Mouse (Mus musculus): ENCODE data around the gene Anapc5.

Anapc5 gene

GRCm38 (mm10) chr5:122820777-122821523, at the start of gene Anapc5:
Anapc5 (minus strand) TSS chr5:122821339.
- peak; percentile 92 for DNase-seq (ENCODE audit: low spot score)

DNA sequence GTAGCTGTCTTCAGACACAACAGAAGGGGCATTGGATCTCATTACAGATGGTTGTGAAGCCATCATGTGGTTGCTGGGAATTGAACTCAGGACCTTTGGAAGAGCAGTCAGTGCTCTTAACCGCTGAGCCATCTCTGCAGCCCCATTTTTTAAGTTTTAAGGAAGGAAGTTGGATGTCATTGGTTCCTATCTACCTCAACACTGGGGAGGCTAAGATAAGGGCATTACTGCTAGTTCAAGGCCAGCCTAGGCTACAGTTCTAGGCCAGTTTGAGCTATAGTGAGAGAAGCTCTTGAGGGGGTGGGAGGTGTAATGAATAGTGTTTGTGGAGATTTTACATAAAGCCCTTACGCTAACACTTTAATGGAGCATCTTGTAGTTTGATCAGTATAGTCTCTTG, 41.9 kb upstream of the Anapc5 start:
- no peak for DNase-seq (ENCODE audit: low spot score)

GRCm38 (mm10) chr5:122855858-122856257, 34.7 kb upstream of the Anapc5 start:
- DNase-seq (ENCODE audit: low spot score): no peak

DNA sequence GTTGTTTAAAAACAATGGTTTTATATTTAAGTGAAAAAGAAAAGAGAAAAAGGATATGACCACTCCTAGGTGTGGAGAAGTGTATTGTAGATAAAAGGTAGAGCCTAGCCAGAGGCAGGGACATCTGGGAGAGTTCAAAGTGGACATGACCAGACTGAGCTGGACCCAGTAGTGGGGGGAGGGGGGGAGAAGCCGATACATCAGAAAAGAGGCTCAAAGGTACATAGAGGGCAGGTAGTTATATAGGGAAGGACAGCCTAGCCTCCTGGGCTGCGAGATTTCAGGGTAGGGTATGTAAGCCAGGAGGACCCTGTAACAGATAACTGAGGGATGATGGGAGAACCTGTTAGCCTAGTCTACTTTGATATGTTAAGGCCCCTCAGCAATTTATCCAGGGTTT, 31.5 kb upstream of the Anapc5 start:
- DNase-seq (ENCODE audit: low spot score): no peak

- DNase-seq (ENCODE audit: low spot score): peak; percentile 55
Measured at GRCm38 (mm10) chr5:122850319-122851002, 29.3 kb upstream of the Anapc5 start.

DNA sequence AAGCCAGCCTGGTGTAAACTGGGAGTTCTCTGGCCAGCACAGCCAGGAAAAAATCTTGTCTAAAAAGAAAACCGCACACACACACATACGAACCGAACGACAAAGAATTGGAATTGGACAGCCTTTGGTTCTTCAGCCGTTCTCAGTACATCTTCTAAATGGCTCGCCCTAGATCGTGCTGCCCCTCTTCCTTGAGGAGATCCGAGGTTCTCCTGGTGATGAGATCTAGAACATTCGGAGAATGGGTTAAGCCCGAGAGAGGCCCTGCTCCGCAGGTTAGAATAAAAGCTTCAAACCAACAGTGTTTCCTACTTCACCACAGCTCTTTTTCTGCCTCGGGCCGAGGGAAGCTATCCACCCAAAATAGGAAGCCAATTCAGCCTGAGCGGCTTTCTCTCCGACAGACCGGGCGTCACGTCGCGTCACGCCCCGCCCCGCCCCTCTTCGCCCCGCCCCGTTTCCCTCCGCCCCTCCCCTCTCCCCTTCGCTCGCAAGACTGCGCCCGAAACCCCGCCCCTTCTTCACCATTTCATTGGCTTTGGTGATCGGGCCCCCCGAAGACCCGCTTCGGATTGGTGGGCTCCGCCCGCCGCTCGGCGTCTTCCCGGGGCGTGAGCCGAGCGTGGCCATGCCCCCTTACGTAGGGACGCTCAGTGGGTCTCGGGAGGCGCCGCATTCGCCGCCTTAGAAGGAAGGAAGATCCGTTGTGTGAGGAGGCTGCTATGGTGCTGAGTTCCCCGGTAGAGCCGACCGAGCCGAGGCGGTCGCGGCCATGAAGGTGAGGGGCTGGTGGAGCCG, 28.6 kb upstream of the Anapc5 start, which contains the start of gene Rnf34:
Rnf34 (plus strand) TSS at position 528 of the 798 bp plus-strand sequence.
- peak; percentile 98 for DNase-seq (ENCODE audit: low spot score)

- no peak for DNase-seq (ENCODE audit: low spot score)
Measured at GRCm38 (mm10) chr5:122843799-122844198, 22.7 kb upstream of the Anapc5 start.

DNA sequence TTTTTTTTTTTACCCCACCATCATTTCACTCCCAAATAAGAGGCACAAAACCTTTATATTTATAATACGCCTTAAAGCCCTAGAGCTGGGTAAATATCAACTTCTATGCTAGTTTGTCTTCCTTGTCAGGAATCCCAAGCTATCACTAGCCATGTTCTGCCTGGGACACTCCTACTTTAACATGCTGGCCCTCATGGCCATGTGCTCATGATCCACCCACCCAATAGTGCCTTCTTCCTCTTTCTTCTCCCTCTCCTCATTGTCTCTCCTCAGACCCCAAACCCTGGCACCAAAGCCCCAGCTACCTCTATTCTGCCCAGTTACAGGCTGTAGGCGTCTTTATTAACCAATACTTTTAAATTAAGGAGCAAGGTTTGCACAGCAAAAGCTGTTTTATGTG, 20.0 kb upstream of the Anapc5 start:
- DNase-seq (ENCODE audit: low spot score): no peak

DNA sequence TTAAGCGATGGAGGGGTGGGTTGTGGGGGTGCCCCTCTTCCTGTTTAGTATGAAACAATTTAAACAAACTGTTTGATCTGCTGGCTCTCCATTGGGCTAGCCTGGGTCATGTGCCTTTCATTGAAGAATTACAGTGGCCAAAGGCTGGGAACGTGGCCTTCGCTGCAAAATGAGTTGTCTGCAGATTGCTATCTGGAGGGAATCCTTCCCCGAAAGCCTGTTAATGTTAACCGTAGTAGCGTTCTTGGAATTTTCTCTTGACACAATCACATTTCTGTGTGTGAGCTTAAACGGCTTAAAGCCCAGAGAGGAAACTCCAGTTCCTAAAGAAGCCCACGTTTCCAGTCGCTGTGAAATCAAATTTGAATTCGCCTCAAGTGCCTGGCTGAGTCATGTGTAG, 11.9 kb upstream of the Anapc5 start:
- no peak for DNase-seq (ENCODE audit: low spot score)

GRCm38 (mm10) chr5:122832536-122832935, 11.4 kb upstream of the Anapc5 start:
- DNase-seq (ENCODE audit: low spot score): no peak

DNA sequence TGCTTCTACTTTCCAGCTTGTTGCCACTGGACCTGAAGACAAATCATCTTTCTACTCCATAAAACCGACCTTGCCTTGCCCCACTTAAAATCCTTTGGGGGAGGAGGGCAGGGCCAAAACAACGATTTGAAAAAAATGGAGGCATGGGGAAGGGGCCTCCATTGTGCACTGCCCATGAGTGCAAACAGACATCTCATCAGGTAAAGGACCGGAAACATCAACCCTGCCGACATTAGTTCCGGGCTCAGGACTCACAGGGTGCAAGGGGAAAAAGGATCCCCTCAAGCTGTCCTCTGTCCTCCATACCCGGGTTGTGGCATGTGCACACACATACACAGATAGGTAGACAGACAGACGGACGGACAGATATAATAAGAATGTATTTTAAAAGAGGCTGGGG, 4.0 kb upstream of the Anapc5 start:
- DNase-seq (ENCODE audit: low spot score): no peak

GRCm38 (mm10) chr5:122824450-122824849, 3.3 kb upstream of the Anapc5 start:
- no peak for DNase-seq (ENCODE audit: low spot score)

- DNase-seq (ENCODE audit: low spot score): no peak
Measured at GRCm38 (mm10) chr5:122823976-122824375, 2.8 kb upstream of the Anapc5 start.

DNA sequence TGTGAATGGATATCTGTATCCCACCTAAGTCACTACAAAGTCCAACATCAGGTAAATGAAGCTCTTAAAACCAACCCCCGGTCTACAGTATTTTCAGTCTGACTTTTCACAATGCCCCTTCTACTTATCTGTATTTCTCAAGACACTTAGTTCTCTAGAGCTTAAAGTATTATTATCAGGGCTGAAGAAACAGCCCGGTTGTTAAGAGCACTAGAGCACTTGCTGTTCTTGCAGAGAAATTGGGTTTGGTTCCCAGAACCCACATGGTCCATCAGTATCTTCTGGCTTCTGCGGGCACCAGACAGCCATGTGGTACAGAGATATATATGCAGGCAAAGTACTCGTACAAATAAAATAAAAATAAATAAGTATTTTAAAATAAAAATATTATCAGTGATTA, 1.3 kb upstream of the Anapc5 start:
- no peak for DNase-seq (ENCODE audit: low spot score)

GRCm38 (mm10) chr5:122821524-122821885, 366 bp upstream of the Anapc5 start:
- no peak for DNase-seq (ENCODE audit: low spot score)

DNA sequence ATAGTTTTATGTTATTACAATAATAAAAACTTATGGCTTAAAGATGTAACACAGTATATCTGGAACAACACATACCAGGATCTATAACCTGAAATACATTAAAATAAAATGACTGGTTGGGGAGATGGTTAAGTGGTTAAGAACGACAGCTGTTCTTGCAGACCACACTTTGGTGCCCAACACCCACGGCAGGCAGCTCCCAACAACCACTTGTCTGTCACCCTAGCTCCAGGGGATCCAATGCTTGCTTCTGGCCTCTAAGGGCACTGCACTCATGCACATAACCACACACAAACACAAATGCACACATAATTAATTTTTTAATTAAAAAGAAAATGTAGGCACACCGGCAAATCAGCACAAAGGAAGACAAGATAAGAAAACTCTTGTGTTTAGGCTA, 8.4 kb downstream of the Anapc5 start:
- DNase-seq (ENCODE audit: low spot score): no peak

GRCm38 (mm10) chr5:122811364-122812079, 9.6 kb downstream of the Anapc5 start:
- DNase-seq (ENCODE audit: low spot score): peak; percentile 69

DNA sequence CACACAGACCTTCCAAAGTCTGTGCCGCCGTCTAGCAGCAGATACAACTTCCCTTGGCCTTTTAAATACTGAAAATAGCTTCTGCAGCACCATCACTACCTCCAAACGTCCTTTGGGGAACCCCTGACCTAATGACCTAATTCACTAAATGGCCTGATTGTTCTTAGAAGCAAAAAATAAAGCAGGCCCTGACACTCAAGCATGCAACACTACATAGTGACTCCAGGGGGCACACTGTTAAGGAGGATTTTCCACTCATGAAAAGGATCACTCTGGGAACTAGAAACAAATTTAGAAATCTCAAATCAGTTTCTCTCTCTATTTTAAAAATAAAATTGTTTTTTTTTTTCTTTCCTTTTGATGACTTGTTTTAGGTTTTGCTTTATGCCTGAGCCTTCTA, 15.6 kb downstream of the Anapc5 start:
- DNase-seq (ENCODE audit: low spot score): no peak

GRCm38 (mm10) chr5:122802706-122803105, 18.4 kb downstream of the Anapc5 start:
- no peak for DNase-seq (ENCODE audit: low spot score)

- DNase-seq (ENCODE audit: low spot score): no peak
Measured at GRCm38 (mm10) chr5:122801684-122802083, 19.5 kb downstream of the Anapc5 start.

DNA sequence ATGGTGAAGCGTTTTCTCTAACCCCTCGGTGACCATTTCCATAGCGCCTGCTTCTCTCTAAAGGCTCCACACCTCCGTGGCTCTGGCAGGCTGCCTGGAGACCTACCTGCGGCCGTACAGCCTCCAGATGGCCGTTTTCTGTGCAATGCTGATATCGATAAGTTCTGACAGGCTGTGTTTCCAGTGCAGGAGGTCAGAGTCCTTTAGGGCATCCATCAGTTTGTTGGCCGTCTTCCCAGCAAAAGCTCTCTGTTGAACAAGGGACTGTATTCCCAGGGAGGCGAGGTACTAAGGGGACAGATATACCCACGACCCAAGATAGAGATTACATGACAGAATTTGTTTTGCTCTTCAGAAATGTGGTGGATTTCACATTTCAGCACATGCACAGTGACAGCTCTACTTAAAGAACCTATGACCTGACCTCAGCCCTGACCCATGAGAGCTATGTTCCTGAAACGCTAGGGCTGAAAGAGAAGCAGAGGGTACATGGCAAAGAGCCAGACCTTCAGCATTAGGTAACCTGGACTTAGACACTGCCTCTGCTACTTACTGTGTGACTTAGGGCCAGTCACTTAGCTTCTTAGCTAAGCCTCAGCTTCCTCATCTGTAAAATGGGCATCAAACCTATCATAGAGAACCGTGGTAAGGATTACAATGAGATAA, 20.7 kb downstream of the Anapc5 start:
- DNase-seq (ENCODE audit: low spot score): no peak

Measured in urinary bladder, postnatal 14 days (tissue).